Mouse (Mus musculus): ENCODE results near the gene Olfr804.

Olfr804 gene

DNA sequence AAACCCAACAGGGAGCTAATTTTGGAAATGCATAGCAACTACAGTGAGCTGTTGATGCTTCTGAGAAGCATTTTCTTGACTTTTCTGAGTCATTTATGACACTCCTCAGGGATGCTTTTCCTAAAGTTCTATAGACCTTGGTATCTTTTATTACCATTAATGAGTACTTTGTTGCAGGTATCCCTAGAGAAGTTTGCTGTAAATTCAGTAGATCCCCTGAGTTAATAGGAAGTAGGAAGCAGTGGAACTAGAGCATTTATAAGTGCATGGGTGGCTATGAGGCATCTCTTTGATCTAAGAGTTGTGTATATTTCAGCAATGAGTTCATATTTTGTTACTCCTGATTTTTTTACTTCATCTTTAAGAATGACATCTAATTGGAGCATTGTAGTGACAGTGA lies at the start of gene Olfr804:
TSS of gene Olfr804 (plus strand) at position 301 of the 400 bp plus-strand sequence.
- DNase-seq (ENCODE audit: low read depth, low spot score), result no peak

GRCm38 (mm10) chr10:129657394-129657793 lies 45.6 kb upstream of the Olfr804 start, which contains the start of gene Olfr800:
TSS of gene Olfr800 (plus strand) at chr10:129657694.
- no peak for DNase-seq (ENCODE audit: low read depth, low spot score)

DNA sequence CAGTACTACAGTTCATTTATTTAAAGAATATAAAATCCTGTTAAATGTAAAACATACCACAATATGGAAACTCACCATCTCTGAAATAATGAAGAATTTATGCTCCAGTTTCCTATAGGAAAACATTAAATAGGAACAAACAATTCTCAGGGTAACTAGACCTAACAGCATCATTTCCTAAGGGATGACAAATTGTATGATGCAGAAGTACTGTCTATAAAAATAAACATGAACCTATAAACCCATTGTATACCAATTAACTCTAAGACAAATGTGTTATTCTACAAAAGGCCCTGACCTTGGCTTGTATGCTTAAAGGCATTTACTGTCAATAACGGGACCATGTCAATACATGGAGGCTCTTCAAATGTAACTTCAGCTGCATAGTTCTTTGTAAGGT lies 29.2 kb upstream of the Olfr804 start, which contains the start of gene Olfr801:
TSS of gene Olfr801 (minus strand) at position 101 of the 400 bp plus-strand sequence.
- no peak for DNase-seq (ENCODE audit: low read depth, low spot score)

GRCm38 (mm10) chr10:129688069-129688468 lies 14.9 kb upstream of the Olfr804 start, which contains the start of gene Olfr802:
TSS of gene Olfr802 (minus strand) at chr10:129688169.
- no peak for DNase-seq (ENCODE audit: low read depth, low spot score)

DNA sequence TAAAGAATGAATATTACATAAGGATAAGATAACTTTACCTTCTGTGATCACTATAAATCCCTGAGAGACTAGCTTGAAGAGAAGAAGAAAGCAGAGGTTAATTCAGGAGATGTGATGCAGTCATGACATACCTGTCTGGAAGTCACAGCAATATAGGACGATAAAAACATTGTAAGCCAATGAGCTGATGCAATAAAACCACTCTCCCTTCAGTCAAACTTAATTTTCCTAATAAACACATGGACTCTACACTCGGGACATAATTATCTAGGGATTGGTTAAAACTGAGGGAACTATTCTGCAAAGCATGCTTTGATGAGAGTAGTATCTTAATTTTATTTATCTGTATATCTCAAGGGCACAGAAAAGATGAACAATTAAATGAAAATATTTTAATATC lies 8.8 kb upstream of the Olfr804 start, which contains the start of gene Olfr803:
TSS of gene Olfr803 (minus strand) at position 101 of the 400 bp plus-strand sequence.
- no peak for DNase-seq (ENCODE audit: low read depth, low spot score)

- no peak for DNase-seq (ENCODE audit: low read depth, low spot score)
These were observed 26.3 kb downstream of the Olfr804 start, which contains the start of gene Olfr805 for GRCm38 (mm10) chr10:129729275-129729674. TSS of gene Olfr805 (minus strand) at chr10:129729375.

DNA sequence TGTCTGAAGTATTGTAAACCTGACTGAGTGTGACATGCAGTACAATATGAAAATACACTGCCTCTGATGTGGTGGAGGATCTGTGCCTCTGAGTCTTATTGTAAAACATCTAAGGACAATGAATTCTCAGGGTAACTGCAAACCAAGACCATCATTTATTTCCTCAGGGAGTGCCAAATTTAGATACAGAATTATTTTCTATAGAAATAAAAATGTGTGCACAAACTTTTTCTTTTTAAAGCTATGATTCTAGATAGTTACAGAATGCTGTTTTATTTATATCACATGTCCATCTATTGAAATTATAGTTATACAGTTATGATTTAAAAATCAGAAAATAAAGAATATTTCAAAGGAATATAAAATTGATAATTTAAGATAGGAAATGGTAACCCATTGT lies 38.8 kb downstream of the Olfr804 start, which contains the start of gene Olfr806:
TSS of gene Olfr806 (minus strand) at position 101 of the 400 bp plus-strand sequence.
- no peak for DNase-seq (ENCODE audit: low read depth, low spot score)

GRCm38 (mm10) chr10:129757693-129758092 lies 54.7 kb downstream of the Olfr804 start, which contains the start of gene Olfr807:
TSS of gene Olfr807 (minus strand) at chr10:129757793.
- DNase-seq (ENCODE audit: low read depth, low spot score), result no peak

Data from brain, adult 2 months (tissue).